Mouse (Mus musculus) C2C12 (cell line): Measurements from ENCODE around the gene Polr3g.

Experiments
- CTCF ChIP-seq: IDR thresholded peaks from one replicate; pipeline ENCODE4 v1.5.1; 2011; ENCODE audit not compliant: control insufficient read depth, insufficient read depth, insufficient read length
- USF1 ChIP-seq: IDR thresholded peaks from one replicate; pipeline ENCODE4 v1.6.1; 2011; ENCODE audit warnings: low read depth, mild to moderate bottlenecking, control low read depth, moderate library complexity

GRCm38 (mm10) chr13:81703621-81704020 is 7.2 kb downstream of the Polr3g start:
- TF ChIP-seq CTCF (no peak), USF1 (no peak)
